Mouse (Mus musculus): ENCODE results near the gene Vsig10l.

The Vsig10l gene

GRCm38 (mm10) chr7:43454371-43454770, 8.6 kb upstream of the Vsig10l start:
- DNase-seq (ENCODE audit: low spot score in 2 of 2): no peak

GRCm38 (mm10) chr7:43463976-43464375, 1.0 kb downstream of the Vsig10l start:
- DNase-seq (ENCODE audit: low spot score in 2 of 2): no peak

DNA sequence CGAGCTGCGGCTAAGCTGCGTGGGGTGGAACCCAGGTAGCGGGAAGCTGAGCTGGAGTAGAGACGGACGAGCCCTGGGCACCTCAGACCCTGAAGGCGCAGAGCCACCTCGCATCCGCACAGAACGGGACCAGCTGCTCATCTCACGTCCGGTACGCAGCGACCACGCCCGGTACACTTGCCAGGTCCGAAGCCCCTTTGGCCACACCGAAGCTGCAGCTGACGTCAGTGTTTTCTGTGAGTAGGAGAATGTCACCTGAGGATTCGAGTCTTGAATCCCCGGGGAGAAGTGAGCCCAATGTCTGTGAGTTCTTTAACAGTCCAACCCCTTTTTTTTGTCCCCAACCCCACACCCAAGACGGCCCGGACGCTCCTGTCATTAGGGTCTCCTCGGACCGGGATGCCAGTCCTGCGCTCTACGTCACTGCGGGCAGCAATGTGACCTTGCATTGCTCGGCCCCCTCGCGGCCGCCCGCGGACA, 2.0 kb downstream of the Vsig10l start:
- no peak for DNase-seq (ENCODE audit: low spot score in 2 of 2)

DNA sequence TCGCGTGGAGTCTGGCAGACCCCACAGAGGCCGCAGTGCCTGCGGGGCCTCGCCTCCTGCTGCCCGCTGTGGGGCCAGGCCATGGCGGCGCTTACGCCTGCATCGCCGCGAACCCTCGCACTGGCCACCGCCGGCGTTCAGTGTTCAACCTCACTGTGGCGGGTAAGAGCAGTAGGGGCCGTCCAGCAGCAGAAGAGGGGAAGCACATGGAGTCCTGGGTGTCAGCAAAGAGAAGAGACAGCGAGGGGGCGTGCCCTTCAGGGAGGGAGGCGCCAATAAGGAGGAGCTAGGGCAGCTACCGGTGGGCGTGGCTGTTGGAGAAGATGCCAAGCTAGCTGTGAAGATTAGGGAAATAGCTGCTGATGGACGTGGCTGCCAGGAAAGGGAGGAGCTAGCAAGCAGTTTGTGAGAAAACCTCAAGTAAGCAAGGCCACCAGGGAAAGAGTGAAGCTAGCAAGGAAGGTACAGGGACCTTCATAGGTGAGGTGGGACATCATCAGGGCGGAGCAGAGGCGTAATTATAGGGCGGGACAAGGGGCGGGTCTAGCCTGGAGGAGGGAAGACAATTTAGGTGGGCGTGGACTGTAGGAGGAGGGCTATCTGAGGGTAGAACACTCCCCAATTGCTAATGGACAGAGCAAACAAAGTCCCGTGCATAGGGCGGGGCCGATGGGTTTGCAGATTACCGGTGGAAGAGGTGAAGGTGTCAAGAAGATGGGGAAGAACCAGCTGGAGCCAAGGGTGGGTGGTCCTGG, 2.6 kb downstream of the Vsig10l start:
- DNase-seq (ENCODE audit: low spot score in 2 of 2): peak; percentile 58 to 63

- DNase-seq (ENCODE audit: low spot score in 2 of 2): peak; percentile 64 to 82
Measured at GRCm38 (mm10) chr7:43466099-43466694, 3.2 kb downstream of the Vsig10l start.

DNA sequence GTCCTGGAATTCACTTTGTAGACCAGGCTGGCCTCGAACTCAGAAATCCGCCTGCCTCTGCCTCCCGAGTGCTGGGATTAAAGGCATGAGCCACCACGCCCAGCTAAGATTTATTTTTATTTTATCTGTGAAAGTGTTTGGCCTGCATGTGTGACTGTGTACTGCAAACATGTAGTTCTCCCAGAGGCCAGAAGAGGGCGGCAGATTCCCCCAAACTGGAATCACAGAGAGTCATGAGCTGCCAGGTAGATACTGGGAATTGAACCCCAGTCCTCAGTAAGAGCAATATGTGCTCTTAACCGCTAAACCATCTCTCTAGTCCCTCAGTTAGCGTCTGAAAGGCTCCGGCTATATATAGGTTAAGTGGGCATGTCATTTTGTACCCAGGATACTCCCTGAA, 7.4 kb downstream of the Vsig10l start:
- DNase-seq (ENCODE audit: low spot score in 2 of 2): peak in 1 of 2 experiments; percentile 46

DNA sequence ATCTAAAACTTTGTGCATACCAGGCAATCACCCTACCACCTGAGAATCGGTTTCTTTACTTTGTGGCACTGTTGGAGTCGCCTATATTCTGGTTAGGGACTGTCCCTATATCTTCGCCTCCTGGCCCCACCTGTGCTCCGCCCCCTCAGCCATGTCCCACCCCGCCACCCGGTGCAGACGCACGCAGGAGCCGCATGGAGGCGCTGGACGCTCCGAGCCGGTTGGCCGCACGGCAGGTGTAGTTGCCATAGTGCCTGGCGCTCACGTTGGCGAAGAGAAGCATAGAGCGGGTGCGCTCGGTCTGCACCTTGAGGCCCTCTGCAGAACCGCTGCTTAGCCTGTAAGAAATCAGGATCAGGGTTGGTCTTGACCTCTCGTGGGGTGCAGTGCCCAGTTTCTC, 12.8 kb downstream of the Vsig10l start:
- no peak for DNase-seq (ENCODE audit: low spot score in 2 of 2)

DNA sequence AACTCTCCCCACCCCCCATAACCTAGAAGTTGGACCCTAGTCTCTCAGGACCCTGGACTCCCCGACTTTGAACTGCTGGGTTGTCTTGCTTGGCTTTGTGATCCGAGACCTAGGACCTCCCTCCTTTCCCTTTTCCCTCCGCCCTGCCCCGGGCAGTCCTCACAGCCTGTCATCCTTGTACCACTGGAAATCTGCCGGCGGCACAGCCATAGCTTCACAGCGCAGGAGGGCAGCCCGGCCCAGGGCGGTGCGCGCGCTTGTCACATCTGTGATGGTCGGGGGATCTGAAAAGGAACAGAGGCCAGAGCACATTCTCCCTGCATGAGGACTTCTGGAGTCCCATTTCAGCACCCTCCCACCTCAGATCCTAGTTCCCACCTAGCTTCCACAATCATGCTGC, 13.4 kb downstream of the Vsig10l start:
- DNase-seq (ENCODE audit: low spot score in 2 of 2): no peak

DNA sequence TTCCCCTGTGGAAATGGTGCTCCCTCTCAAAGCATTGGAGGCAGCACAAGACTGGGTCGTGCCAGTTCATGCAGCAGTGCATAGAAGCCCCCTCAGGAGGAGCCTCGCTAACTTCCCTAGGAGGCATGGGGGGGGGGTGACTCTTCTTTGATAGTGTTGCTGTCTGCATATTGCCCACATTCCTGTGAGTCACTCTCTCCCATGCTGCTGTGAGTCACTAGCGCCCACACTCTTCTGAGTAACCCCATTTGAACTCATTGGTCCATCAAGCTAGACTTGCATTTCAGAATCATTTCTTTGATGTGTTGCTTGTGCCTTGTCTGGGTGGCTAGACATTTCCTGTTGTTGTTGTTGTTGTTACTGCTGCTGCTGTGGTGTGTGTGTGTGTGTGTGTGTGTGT, 18.2 kb downstream of the Vsig10l start:
- DNase-seq (ENCODE audit: low spot score in 2 of 2): no peak

DNA sequence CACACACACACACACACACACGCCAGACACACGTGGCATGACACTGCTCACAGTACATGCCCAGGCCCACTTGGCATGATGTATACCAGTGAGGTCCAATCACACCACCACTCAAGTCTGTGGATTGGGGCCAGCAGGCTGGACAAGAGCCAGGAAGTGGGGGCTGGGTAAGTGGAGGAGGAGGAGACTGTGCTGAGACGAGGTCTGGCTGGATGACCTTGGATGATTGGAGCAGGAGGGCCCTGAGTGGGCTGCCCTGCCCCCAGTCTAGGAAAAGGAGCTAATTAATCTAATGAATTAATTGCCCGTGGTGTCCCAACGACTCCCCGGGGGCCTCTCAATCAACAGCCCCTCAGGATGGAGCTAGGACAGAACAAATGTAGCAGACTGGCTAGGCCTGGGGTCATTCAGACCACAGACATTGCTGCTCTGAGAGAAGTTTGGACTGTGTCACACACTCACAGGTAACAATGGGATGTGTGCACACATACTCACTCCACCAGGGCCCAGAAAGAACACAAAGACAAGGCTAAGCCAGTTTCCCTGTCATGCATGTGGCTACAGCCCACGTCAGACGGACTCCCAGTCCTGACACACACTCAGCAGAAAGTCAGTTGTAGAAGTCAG, 19.3 kb downstream of the Vsig10l start:
- no peak for DNase-seq (ENCODE audit: low spot score in 2 of 2)

GRCm38 (mm10) chr7:43483236-43483635, 20.3 kb downstream of the Vsig10l start:
- no peak for DNase-seq (ENCODE audit: low spot score in 2 of 2)

GRCm38 (mm10) chr7:43488646-43489045, 25.7 kb downstream of the Vsig10l start:
- DNase-seq (ENCODE audit: low spot score in 2 of 2): no peak

DNA sequence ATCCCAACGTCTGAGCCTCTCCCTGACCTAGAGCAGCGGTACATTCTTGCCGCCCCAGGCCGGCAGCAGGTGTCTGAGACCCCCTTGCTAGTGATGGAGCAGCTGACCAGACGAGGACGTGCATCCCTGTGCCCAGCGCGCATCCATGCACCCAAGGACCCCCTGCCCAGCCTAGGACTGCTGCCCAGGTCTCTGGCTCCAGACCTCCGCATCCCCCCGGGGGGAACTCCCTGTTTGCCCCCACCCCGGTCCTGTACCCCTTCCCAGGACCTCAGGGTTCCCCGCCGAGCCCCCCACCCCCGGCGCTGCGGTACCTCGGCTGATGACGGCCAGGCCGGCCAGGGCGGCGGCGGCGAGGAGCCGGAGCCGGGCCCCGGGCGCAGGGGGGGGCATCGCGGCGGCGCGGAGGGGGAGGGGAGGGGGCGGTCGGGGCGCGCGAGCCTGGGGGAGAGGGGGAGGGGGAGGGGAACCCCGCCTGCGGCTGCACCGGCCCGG, 26.7 kb downstream of the Vsig10l start, which contains the start of gene Iglon5:
Gene Iglon5 (minus strand): TSS at position 445 of the 495 bp plus-strand sequence.
- no peak for DNase-seq (ENCODE audit: low spot score in 2 of 2)

GRCm38 (mm10) chr7:43490182-43490584, 27.2 kb downstream of the Vsig10l start:
- no peak for DNase-seq (ENCODE audit: low spot score in 2 of 2)

DNA sequence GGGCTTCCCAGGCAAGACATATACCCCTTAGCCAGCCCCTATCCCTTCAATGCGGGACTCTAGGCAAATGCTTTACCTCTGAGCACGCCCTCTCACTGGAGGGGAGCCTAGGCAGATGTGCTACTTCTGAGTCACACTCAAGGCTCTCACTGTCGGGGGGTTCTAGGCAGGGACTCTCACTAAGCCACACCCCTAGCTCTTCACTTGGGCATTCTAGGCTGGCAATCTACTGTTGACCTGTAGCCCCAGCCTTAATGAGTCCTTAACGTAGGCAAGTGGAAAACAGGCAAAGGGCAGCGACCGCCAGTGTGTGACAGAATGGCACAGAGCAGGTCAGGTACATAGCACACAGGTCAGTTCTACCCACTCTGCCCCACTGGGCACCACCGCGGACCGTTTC, 27.9 kb downstream of the Vsig10l start:
- DNase-seq (ENCODE audit: low spot score in 2 of 2): no peak

GRCm38 (mm10) chr7:43495343-43496021, 32.5 kb downstream of the Vsig10l start:
- DNase-seq (ENCODE audit: low spot score in 2 of 2): peak in 1 of 2 experiments; percentile 12

GRCm38 (mm10) chr7:43511707-43512478, 48.9 kb downstream of the Vsig10l start:
- DNase-seq (ENCODE audit: low spot score in 2 of 2): no peak

GRCm38 (mm10) chr7:43512519-43512918, 49.6 kb downstream of the Vsig10l start:
- no peak for DNase-seq (ENCODE audit: low spot score in 2 of 2)

GRCm38 (mm10) chr7:43515076-43515475, 52.1 kb downstream of the Vsig10l start:
- DNase-seq (ENCODE audit: low spot score in 2 of 2): no peak

DNA sequence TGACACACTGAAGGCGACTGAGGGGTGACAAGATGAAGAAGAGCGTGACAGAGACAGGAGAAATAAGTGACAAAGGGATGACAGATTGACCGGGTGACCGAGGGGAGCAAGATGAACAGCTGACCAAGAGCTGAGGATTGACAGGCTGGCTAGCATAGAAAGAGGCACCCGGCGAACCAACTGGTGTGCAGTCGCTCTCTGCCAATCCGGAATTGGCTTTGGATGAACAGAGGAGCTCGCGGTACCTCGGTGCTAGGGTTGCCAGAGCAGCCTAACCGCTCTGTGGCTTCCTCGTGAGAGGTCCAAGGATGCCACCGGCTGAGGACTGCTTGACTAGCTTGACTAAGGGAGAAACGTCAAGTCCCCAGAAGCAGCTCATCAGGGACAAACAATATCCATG, 55.4 kb downstream of the Vsig10l start:
- DNase-seq (ENCODE audit: low spot score in 2 of 2): no peak
